Mouse (Mus musculus) liver, adult 2 months (tissue): ENCODE data around the gene Dguok.

Experiments
- CTCF ChIP-seq: fragments of 200-500 bp; IDR thresholded peaks from 2 replicates; pipeline ENCODE4 v1.5.1; 2011; ENCODE audit warnings: low read depth, low read length, control low read depth
- POLR2A ChIP-seq: fragments of 200-500 bp; IDR thresholded peaks from 2 replicates; pipeline ENCODE4 v1.6.1; 2011; ENCODE audit warnings: low read length, control low read depth; ENCODE audit not compliant: insufficient read depth; ENCODE audit errors: extremely low read depth

DNA sequence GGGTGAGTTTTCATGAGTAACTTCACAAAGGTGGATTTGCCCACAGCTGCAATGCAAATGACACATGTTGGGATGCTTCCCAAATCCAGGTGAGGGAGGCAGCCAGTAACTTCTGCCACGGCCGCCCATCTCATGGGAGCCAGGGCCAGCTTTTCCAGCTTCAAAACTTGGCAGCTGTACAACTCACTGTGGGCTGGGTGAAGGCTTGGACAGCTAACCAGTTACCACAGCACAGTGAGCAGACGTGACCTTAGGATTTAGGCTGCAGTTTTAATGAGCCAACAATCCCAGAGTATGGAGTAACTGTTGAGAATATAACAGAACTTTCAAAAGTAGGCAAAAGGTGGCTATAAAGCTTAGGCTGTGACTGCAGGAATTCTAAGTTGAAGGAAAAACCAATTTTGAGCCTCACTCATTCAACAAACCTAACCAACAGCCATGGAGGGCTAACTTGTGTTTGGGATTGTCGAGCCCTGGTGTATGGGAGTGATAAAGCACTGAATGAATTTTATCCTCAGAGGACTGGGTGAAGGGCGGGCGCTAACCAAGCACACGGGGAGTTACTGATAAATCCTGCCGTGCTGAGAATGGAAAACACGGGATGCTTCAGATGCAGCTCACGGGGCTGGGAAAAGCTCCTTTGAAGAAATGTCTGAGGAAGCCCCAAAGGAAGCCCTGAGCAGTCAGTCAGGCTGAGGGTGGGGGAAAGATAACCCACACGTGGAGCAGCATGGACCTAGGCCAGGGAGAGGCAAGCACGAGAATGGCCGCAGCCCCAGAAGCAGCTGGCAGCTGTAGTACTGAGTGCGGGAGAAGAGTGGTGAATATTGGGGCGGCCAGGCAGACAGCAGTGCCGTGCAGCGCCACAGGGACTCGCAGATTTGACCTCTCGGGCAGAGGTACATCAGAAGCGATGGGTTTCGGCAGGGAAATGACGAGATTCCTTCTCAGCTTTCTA lies 9.7 kb downstream of the Dguok start:
- no peak for TF ChIP-seq POLR2A
- TF ChIP-seq CTCF = no peak
